Mouse (Mus musculus) heart, adult 2 months (tissue): ENCODE data around the gene Gphb5.

Experiments used
- CTCF ChIP-seq: fragments of 200-600 bp; IDR thresholded peaks from 2 replicates; pipeline ENCODE4 v1.8.1; 2022; ENCODE audit warnings: antibody characterized with exemption, mild to moderate bottlenecking, moderate library complexity
- POLR2A ChIP-seq: fragments of 200-500 bp; IDR thresholded peaks from 2 replicates; pipeline ENCODE4 v1.6.1; 2011; ENCODE audit warnings: mild to moderate bottlenecking, low read depth, low read length, control low read depth; ENCODE audit not compliant: insufficient read depth

DNA sequence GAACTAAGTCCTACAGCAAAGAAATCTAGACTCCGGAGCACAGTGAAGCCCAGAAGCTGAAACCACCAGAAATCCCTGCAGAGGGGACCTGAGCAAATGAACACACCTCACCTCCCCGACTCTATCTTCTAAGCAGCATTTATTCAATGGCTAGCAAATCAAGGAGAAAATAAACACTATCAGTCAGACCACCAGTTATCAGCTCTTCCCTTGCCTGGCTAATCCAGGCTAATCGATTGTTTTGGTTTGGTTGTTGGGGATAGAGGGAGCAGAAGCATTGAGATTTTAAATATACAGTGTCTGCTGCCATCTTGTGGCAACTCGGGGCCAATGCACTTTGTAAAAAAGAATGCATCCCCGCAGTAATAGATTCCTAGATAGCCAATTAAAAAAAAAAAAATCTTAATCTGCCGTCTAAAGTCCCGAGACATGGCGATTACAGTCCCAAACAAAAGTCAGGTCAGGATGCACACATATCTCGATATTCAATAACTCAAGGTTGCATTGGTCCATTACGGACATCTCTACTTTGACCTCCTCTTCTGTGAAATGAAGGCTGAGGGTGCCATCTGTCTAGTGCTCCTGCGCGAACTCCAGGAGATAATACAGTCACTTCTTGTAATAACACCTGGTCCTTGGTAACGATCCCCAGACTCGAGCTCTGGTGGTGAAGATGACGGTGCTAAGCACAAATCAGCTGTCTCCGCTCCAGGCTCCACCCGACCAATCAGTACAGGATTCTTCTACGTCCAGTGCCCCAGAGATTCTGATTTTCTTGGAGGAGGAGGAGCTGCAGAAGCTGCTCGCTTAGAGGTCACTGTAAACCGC lies 27.1 kb downstream of the Gphb5 start:
- TF ChIP-seq CTCF (peak; percentile 95), POLR2A (no peak)
